Mouse (Mus musculus) retina, postnatal 1 day (tissue): ENCODE data around the gene Zbtb16.
A peak's percentile ranks its signal among the peaks of the same experiment; 100 is the strongest.

Experiments
- DNase-seq: peaks from one replicate; pipeline ENCODE4 v3.0.0-alpha.2; 2012

The Zbtb16 gene

GRCm38 (mm10) chr9:48801322-48801721, 34.7 kb downstream of the Zbtb16 start:
- DNase-seq = no peak

GRCm38 (mm10) chr9:48800627-48801026, 35.4 kb downstream of the Zbtb16 start:
- DNase-seq = no peak

- DNase-seq = no peak
Measured at GRCm38 (mm10) chr9:48798044-48798443, 38.0 kb downstream of the Zbtb16 start.

GRCm38 (mm10) chr9:48796267-48796822, 39.7 kb downstream of the Zbtb16 start:
- peak; percentile 36 for DNase-seq

GRCm38 (mm10) chr9:48795740-48796139, 40.3 kb downstream of the Zbtb16 start:
- no peak for DNase-seq

GRCm38 (mm10) chr9:48795095-48795494, 40.9 kb downstream of the Zbtb16 start:
- peak; percentile 23 for DNase-seq

GRCm38 (mm10) chr9:48794463-48794862, 41.6 kb downstream of the Zbtb16 start:
- DNase-seq = no peak

- DNase-seq = no peak
Measured at GRCm38 (mm10) chr9:48793638-48794188, 42.3 kb downstream of the Zbtb16 start.

GRCm38 (mm10) chr9:48790575-48790974, 45.4 kb downstream of the Zbtb16 start:
- DNase-seq = no peak

- no peak for DNase-seq
Measured at GRCm38 (mm10) chr9:48787906-48788410, 48.1 kb downstream of the Zbtb16 start.

GRCm38 (mm10) chr9:48787321-48787720, 48.7 kb downstream of the Zbtb16 start:
- DNase-seq = no peak

- DNase-seq = no peak
Measured at GRCm38 (mm10) chr9:48786814-48787213, 49.2 kb downstream of the Zbtb16 start.

- DNase-seq = no peak
Measured at GRCm38 (mm10) chr9:48784937-48785336, 51.1 kb downstream of the Zbtb16 start.

GRCm38 (mm10) chr9:48783292-48783691, 52.7 kb downstream of the Zbtb16 start:
- no peak for DNase-seq

GRCm38 (mm10) chr9:48782284-48783060, 53.5 kb downstream of the Zbtb16 start:
- DNase-seq = no peak

GRCm38 (mm10) chr9:48776268-48776667, 59.8 kb downstream of the Zbtb16 start:
- DNase-seq = no peak

- DNase-seq = no peak
Measured at GRCm38 (mm10) chr9:48775561-48775960, 60.5 kb downstream of the Zbtb16 start.

GRCm38 (mm10) chr9:48773710-48774109, 62.3 kb downstream of the Zbtb16 start:
- DNase-seq = no peak

GRCm38 (mm10) chr9:48773130-48773529, 62.9 kb downstream of the Zbtb16 start:
- DNase-seq = no peak

- DNase-seq = no peak
Measured at GRCm38 (mm10) chr9:48771504-48771903, 64.5 kb downstream of the Zbtb16 start.

- DNase-seq = no peak
Measured at GRCm38 (mm10) chr9:48768965-48769364, 67.1 kb downstream of the Zbtb16 start.

- no peak for DNase-seq
Measured at GRCm38 (mm10) chr9:48767666-48768432, 68.2 kb downstream of the Zbtb16 start.

- DNase-seq = no peak
Measured at GRCm38 (mm10) chr9:48765927-48766326, 70.1 kb downstream of the Zbtb16 start.
